Comparison of ENCODE assay signal across 17 mouse cellular contexts in the genomic region with DNA sequence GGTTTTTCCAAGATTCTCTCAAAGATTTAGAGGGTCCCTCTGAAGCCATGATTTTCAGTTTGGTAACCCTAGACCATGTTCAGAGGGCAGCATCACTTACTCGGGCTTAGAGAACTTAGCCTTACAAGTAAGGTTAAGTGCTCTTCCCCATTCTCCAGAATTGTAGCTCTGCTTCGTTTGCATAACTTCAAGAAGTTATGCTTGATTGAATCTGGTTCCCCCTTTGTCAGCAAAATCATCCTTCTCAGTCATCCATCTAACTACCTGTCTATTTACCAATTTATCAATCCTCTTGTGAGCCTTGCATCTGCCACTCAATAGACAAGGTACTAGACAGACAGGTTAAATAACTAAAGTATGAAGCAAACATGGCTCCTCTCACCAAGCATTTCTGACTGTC.
"Had no signal": no experiment of that assay in that cellular context is flagged by ENCODE, and none has a peak within 500 bp of the region (broad histone marks: within the 10 kb centered on the region; RNA-seq: fewer than 3 reads in every experiment).

No protein-coding gene starts in this region.

- H3K36me3 ChIP-seq: neural tube, embryonic 12.5 days; neural tube, embryonic 13.5 days; neural tube, embryonic 15.5 days; stomach, embryonic 15.5 days had no signal

- H3K9ac ChIP-seq: neural tube, embryonic 12.5 days; neural tube, embryonic 13.5 days; neural tube, embryonic 15.5 days; stomach, embryonic 15.5 days had no signal

- H3K4me2 ChIP-seq: neural tube, embryonic 12.5 days; neural tube, embryonic 13.5 days; neural tube, embryonic 15.5 days; stomach, embryonic 15.5 days had no signal

- H3K4me3 ChIP-seq: neural tube, embryonic 12.5 days; neural tube, embryonic 13.5 days; neural tube, embryonic 15.5 days; stomach, embryonic 15.5 days had no signal

- H3K9me3 ChIP-seq: neural tube, embryonic 12.5 days; neural tube, embryonic 13.5 days; neural tube, embryonic 15.5 days; stomach, embryonic 15.5 days had no signal

- DNase-seq: retina, postnatal 1 day; right cerebral cortex, adult 18-20 months; right cerebral cortex, postnatal 14 days; right cerebral cortex, postnatal 25 days; right cerebral cortex, postnatal 4 days; spleen, adult 18-20 months; thymus, adult 18-20 months; thymus, adult 2 months; thymus, postnatal 14 days; thymus, postnatal 25 days; thymus, postnatal 36 days; thymus, postnatal 4 days had no signal

- H3K27ac ChIP-seq: neural tube, embryonic 12.5 days; neural tube, embryonic 13.5 days; neural tube, embryonic 15.5 days; stomach, embryonic 15.5 days; stomach, postnatal 0 days had no signal

- H3K4me1 ChIP-seq: neural tube, embryonic 12.5 days; neural tube, embryonic 13.5 days; neural tube, embryonic 15.5 days; stomach, embryonic 15.5 days had no signal

- H3K27me3 ChIP-seq: neural tube, embryonic 12.5 days; neural tube, embryonic 13.5 days; neural tube, embryonic 15.5 days; stomach, embryonic 15.5 days had no signal
